Mouse (Mus musculus) midbrain, postnatal 0 days (tissue): ENCODE results near the gene Mrpl38. TPM values are rescaled to one million over a fixed set of nuclear protein-coding genes. Genes with fewer than 3 reads are reported as not detected.
"Not testable (repeated sequence)": the region's sequence is repeated elsewhere in the genome, so short reads cannot be mapped to it uniquely, and the experiment has no call there.

Source experiments
- ATAC-seq: fragments of 200-750 bp; cut with Nextera tagmentation; 2 replicates; pipeline ENCODE4 v1.8.0; 2017; ENCODE audit warnings: moderate number of reproducible peaks, mild to moderate bottlenecking, moderate TSS enrichment, moderate library complexity; ENCODE audit not compliant: low FRiP score
- DNase-seq: peaks from one replicate; pipeline ENCODE4 v3.0.0-alpha.2; 2015; ENCODE audit warnings: low spot score
- H3K27ac ChIP-seq: fragments of 300-500 bp; sonication (generic); 2 replicates; pipeline ENCODE4 v1.5.1; 2014; ENCODE audit warnings: low read depth, mild to moderate bottlenecking, low read length, mixed read lengths
- H3K27me3 ChIP-seq: fragments of 300-500 bp; sonication (generic); 2 replicates; pipeline ENCODE4 v1.6.1; 2014; ENCODE audit warnings: low read length, control low read depth, mixed read lengths; ENCODE audit not compliant: insufficient read depth
- H3K36me3 ChIP-seq: fragments of 300-500 bp; sonication (generic); 2 replicates; pipeline ENCODE4 v1.6.1; 2014; ENCODE audit warnings: low read length, control low read depth, mixed read lengths; ENCODE audit not compliant: insufficient read depth
- H3K4me1 ChIP-seq: fragments of 300-500 bp; sonication (generic); 2 replicates; pipeline ENCODE4 v1.6.1; 2014; ENCODE audit warnings: mild to moderate bottlenecking, control low read depth, antibody characterized with exemption, low read length, mixed read lengths; ENCODE audit not compliant: insufficient read depth
- H3K4me2 ChIP-seq: fragments of 300-500 bp; sonication (generic); 2 replicates; pipeline ENCODE4 v1.6.1; 2014; ENCODE audit warnings: low read depth, mild to moderate bottlenecking, low read length, mixed read lengths; ENCODE audit not compliant: poor library complexity, severe bottlenecking
- H3K4me3 ChIP-seq: fragments of 300-500 bp; sonication (generic); 2 replicates; pipeline ENCODE4 v1.5.1; 2014; ENCODE audit warnings: low read depth, mild to moderate bottlenecking, low read length, moderate library complexity
- H3K9ac ChIP-seq: fragments of 300-500 bp; sonication (generic); replicated peaks from 2 replicates; pipeline ENCODE4 v1.6.1; 2014; ENCODE audit warnings: mild to moderate bottlenecking, low read length, moderate library complexity, mixed read lengths; ENCODE audit not compliant: poor library complexity, severe bottlenecking
- H3K9me3 ChIP-seq: fragments of 300-500 bp; sonication (generic); 2 replicates; pipeline ENCODE4 v1.6.1; 2016; ENCODE audit warnings: low read length, control low read depth
- CTCF ChIP-seq: IDR thresholded peaks from 2 replicates; pipeline ENCODE4 v1.5.1; 2016; ENCODE audit warnings: antibody characterized with exemption, mild to moderate bottlenecking
- WGBS: fragments of 180-500 bp; shearing (Covaris S2); extraction: QIAGEN DNeasy Blood & Tissue Kit; methylation state at CpG from one replicate; pipeline ENCODE4 v1.1.7; 2014; 5-methylcytosine and 5-hydroxymethylcytosine counted together
- polyA plus RNA-seq: library from polyadenylated mRNA; unstranded; fragments of >200 nt; fragmentation: Nextera tagmentation; extraction: Ambion mirVana; gene quantifications from 2 replicates; pipeline ENCODE4 v1.2.1, GENCODE M21; 2015
- total RNA-seq: library from RNA; depleted of rRNA; stranded (reverse); fragments of >200 nt; gene quantifications from 2 replicates; pipeline ENCODE4 v1.2.3, GENCODE M21; 2014

The Mrpl38 gene
- total and polyA plus RNA-seq, 2 experiments from 2014 or later = 77.0 to 100 TPM

DNA sequence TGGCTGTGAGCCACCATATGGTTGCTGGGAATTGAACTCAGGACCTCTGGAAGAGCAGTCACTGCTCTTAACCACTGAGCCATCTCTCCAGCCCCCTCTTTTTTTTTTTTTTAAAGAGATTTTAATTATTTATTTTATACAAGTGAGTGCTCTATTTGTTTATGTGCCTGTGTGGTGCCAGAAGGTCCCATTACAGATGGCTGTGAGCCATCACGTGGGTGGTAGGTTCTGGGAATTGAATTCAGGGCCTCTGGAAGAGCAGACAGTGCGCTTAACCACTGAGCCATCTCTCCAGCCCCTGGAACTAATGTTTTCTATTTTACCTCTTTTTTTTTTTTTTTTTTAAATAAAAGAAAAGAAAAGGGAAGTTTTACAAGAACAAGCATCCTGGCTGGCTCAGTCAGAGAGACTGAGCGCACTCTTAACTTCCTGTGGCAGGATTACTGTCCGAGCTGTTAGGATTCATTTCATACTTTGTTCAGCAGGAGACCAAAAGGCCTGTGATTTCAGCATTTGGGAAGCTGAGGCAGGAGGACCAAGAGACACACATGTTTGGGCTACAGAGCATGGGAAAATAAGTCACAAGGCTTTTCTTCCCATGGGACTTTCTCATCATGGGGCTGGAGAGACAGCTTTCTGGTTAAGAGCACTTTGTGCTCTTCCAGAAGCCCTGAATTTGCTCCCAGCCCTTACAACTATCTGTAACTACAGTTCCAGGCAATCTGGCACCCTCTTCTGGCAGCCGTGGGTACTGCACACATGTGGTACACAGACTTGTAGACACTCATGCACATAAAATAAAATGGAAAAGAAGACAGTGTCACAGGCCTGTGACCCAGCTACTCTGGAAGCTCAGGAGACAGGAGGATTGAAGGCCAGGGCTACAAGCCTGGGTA is 42.2 kb downstream of the Mrpl38 start:
- Histone ChIP-seq H3K4me3 (no peak overlapping the region), H3K36me3 (no peaks in the 10 kb centered on the region), H3K9ac (no peak overlapping the region), H3K27ac (no peak overlapping the region), H3K9me3 (no peaks in the 10 kb centered on the region), H3K4me2 (no peak overlapping the region), H3K4me1 (no peaks in the 10 kb centered on the region), H3K27me3 (no peaks in the 10 kb centered on the region)
- DNase-seq (no peak), ATAC-seq (no peak)
- TF ChIP-seq CTCF = peak; percentile 59
- 93% methylated on average over 5 of the region's 5 CpGs for WGBS

DNA sequence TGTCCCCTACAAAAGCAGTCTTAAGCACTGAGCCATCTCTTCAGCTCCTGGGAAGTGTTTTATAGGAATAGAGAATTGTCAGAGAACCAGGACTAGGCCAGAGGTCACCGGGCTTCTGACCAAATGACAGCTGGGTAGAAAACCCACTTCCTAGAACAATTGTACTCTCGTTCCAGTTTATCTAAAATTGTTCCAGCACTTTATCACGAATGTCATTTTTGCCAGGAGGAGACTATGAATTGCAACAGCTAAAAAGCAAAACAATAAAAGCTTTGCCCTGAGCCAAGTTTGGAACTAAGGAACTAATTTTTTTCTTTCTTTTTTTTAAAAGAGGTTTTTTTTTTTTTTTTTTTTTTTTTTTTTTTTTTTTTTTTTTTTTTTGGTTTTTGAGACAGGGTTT is 43.1 kb downstream of the Mrpl38 start:
- no peaks in the 10 kb centered on the region for H3K9me3 ChIP-seq
- 83% methylated on average over 3 of the region's 3 CpGs for WGBS
- no peaks in the 10 kb centered on the region for H3K27me3 ChIP-seq
- H3K9ac ChIP-seq = no peak overlapping the region
- no peak for TF ChIP-seq CTCF
- H3K4me3 ChIP-seq = no peak overlapping the region
- no peak overlapping the region for H3K27ac ChIP-seq
- no peak for ATAC-seq
- H3K4me2 ChIP-seq = no peak overlapping the region
- no peaks in the 10 kb centered on the region for H3K36me3 ChIP-seq
- no peak for DNase-seq
- no peaks in the 10 kb centered on the region for H3K4me1 ChIP-seq

DNA sequence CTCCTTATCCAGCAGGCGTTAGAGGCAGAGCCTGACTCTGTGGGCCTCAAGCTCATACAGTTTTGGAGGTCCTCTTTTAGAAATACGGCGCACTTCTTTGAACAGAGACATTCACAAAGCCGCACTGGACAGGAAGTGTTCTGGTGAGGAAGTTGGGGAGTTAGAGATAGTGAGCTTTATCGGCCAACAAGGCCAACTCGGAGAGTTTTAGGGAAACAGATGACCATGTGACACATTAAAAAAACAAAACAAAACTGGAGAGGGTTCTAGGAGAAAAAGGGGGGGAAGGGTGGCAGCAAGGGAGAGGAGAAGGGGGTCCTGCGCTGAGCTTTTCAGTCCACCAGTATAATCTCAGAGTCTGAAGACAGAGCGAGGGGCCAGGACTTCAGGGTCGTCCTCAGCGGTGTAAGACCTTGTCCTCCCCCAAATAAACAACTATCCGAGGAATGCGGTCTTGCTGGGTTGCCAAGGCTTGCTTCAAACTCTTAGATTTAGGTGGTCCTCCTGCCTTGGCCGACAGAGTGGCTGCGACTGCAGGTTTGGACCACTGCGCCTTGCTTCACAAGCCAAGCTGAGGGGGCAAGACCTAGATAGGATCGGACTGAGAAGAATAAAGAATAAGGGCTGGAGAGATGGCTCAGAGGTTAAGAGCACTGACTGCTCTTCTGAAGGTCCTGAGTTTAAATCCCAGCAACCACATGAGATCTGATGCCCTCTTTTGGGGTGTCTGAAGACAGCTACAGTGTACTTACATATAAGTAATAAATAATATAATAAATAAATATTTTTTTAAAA is 44.7 kb downstream of the Mrpl38 start:
- no peak for TF ChIP-seq CTCF
- ATAC-seq = no peak
- 67% methylated on average over 16 of the region's 16 CpGs for WGBS
- H3K9ac ChIP-seq = no peak overlapping the region
- H3K27me3 ChIP-seq = no peaks in the 10 kb centered on the region
- H3K27ac ChIP-seq = no peak overlapping the region
- DNase-seq = no peak
- H3K4me2 ChIP-seq = no peak overlapping the region
- no peaks in the 10 kb centered on the region for H3K9me3 ChIP-seq
- no peaks in the 10 kb centered on the region for H3K4me1 ChIP-seq
- H3K4me3 ChIP-seq = no peak overlapping the region
- no peaks in the 10 kb centered on the region for H3K36me3 ChIP-seq

DNA sequence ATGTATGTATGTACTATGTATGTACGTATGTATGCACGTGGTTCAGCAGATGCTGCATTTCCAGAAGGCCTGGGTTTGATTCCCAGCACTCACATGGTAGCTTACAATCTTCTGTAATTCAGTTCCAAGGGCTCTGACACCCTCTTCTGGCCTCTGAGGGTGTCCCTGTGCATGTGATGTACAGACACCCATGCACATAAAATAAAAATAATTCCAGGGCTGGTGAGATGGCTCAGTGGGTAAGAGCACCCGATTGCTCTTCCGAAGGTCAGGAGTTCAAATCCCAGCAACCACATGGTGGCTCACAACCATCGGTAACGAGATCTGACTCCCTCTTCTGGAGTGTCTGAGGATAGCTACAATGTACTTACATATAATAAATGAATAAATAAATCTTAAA is 45.7 kb downstream of the Mrpl38 start:
- 94% methylated on average over 6 of the region's 6 CpGs for WGBS
- not testable (repeated sequence) for H3K4me1 ChIP-seq, H3K4me3 ChIP-seq, ATAC-seq, H3K9ac ChIP-seq, H3K27me3 ChIP-seq, H3K4me2 ChIP-seq, H3K36me3 ChIP-seq, H3K9me3 ChIP-seq, H3K27ac ChIP-seq, DNase-seq

DNA sequence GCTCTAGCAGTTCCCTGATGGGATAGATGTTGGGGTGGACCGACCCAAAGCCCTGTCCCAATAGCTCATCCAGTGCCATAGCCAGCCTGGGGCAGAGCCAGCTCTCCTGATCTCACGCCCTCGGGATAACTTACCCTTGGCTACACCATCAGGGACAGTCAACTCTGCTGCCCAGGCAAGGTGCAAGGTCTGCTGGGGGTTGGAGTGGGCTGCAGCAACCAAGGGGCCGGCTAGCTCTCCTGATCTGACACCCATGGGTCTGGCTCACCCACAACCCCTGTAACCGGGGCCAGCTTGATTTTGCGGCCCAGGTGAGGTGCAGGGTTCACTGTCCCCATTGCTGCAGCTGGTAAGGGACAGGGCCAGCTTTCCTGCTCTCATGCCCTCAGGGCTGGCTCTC is 47.1 kb downstream of the Mrpl38 start:
- Histone ChIP-seq H3K4me2 (no peak overlapping the region), H3K9ac (no peak overlapping the region), H3K27me3 (no peaks in the 10 kb centered on the region), H3K4me3 (no peak overlapping the region), H3K4me1 (no peaks in the 10 kb centered on the region), H3K27ac (no peak overlapping the region), H3K36me3 (no peaks in the 10 kb centered on the region), H3K9me3 (no peaks in the 10 kb centered on the region)
- 88% methylated on average over 6 of the region's 6 CpGs for WGBS
- no peak for TF ChIP-seq CTCF
- ATAC-seq (no peak), DNase-seq (no peak)

DNA sequence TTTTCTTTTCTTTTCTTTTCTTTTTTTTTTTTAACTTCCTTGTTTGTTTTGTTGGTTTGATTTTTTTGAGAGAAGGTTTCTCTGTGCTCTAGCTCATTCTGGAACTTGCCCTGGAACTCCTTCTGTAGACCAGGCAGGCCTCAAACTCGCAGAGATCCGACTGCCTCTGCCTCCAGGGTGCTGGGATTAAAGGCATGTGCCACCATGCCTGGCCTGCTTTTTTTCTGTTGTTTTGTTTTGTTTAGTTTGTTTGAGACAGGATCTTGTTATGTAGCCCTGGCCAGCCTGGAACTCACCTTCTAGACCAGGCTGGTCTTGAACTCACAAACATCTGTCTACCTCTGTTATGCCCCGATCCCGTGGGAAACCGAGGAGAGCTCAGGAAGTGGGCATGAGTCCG is 49.1 kb downstream of the Mrpl38 start:
- Histone ChIP-seq H3K27ac (no peak overlapping the region), H3K36me3 (no peaks in the 10 kb centered on the region), H3K4me2 (no peak overlapping the region), H3K9me3 (no peaks in the 10 kb centered on the region), H3K9ac (no peak overlapping the region), H3K4me3 (no peak overlapping the region), H3K27me3 (no peaks in the 10 kb centered on the region), H3K4me1 (0 out of 2 replicates have a peak, but pooled peaks cover 3% of the 10 kb centered on the region)
- no peak for DNase-seq
- WGBS = 89% methylated on average over 6 of the region's 6 CpGs
- TF ChIP-seq CTCF = no peak
- no peak for ATAC-seq
